Mouse (Mus musculus) neural tube, embryonic 11.5 days (tissue): ENCODE data around the gene Ndufaf2. TPM values are rescaled to one million over a fixed set of nuclear protein-coding genes. Genes with fewer than 3 reads are reported as not detected.

Source experiments
- ATAC-seq: fragments of 200-750 bp; cut with Nextera tagmentation; 2 replicates; pipeline ENCODE4 v1.8.0; 2017; ENCODE audit warnings: moderate number of reproducible peaks, mild to moderate bottlenecking, moderate TSS enrichment, moderate library complexity; ENCODE audit not compliant: insufficient read depth, low FRiP score, low TSS enrichment
- DNase-seq: peaks from one replicate; pipeline ENCODE4 v3.0.0-alpha.2; 2015; ENCODE audit warnings: low spot score
- H3K27ac ChIP-seq: fragments of 300-500 bp; sonication (generic); 2 replicates; pipeline ENCODE4 v1.5.1; 2014; ENCODE audit warnings: low read depth, mild to moderate bottlenecking, low read length
- H3K27me3 ChIP-seq: fragments of 300-500 bp; sonication (generic); 2 replicates; pipeline ENCODE4 v1.6.1; 2014; ENCODE audit warnings: mild to moderate bottlenecking, low read length, mixed read lengths; ENCODE audit not compliant: control insufficient read depth, insufficient read depth
- H3K36me3 ChIP-seq: fragments of 300-500 bp; sonication (generic); 2 replicates; pipeline ENCODE4 v1.6.1; 2014; ENCODE audit warnings: mild to moderate bottlenecking, low read length, moderate library complexity, mixed read lengths; ENCODE audit not compliant: control insufficient read depth, insufficient read depth
- H3K4me1 ChIP-seq: fragments of 300-500 bp; sonication (generic); 2 replicates; pipeline ENCODE4 v1.6.1; 2014; ENCODE audit warnings: low read length, mixed read lengths; ENCODE audit not compliant: control insufficient read depth, insufficient read depth
- H3K4me2 ChIP-seq: fragments of 300-500 bp; sonication (generic); 2 replicates; pipeline ENCODE4 v1.6.1; 2014; ENCODE audit warnings: low read depth, mild to moderate bottlenecking, moderate library complexity
- H3K4me3 ChIP-seq: fragments of 300-500 bp; sonication (generic); 2 replicates; pipeline ENCODE4 v1.5.1; 2014; ENCODE audit warnings: low read depth, low read length
- H3K9ac ChIP-seq: fragments of 300-500 bp; sonication (generic); 2 replicates; pipeline ENCODE4 v1.6.1; 2014; ENCODE audit warnings: mild to moderate bottlenecking, low read length
- H3K9me3 ChIP-seq: fragments of 300-500 bp; sonication (generic); 2 replicates; pipeline ENCODE4 v1.6.1; 2016; ENCODE audit warnings: low read length; ENCODE audit not compliant: control insufficient read depth
- WGBS: fragments of 180-500 bp; shearing (Covaris S2); extraction: QIAGEN DNeasy Blood & Tissue Kit; methylation state at CpG from one replicate; pipeline ENCODE4 v1.1.7; 2014; 5-methylcytosine and 5-hydroxymethylcytosine counted together
- polyA plus RNA-seq: library from polyadenylated mRNA; unstranded; fragments of >200 nt; fragmentation: Nextera tagmentation; extraction: Ambion mirVana; gene quantifications from 2 replicates; pipeline ENCODE4 v1.2.1, GENCODE M21; 2014

The Ndufaf2 gene
- polyA plus RNA-seq, 1 experiment from 2014 or later: 84.4 TPM

GRCm38 (mm10) chr13:108064331-108064730 lies 94.1 kb downstream of the Ndufaf2 start:
- WGBS: 60% methylated on average over 6 of the region's 6 CpGs
- H3K36me3 ChIP-seq: no peaks in the 10 kb centered on the region
- H3K27ac ChIP-seq: no peak overlapping the region
- no peak overlapping the region for H3K4me3 ChIP-seq
- H3K9ac ChIP-seq: no peak overlapping the region
- no peaks in the 10 kb centered on the region for H3K9me3 ChIP-seq
- DNase-seq (peak; percentile 38), ATAC-seq (peak; percentile 89)
- no peaks in the 10 kb centered on the region for H3K27me3 ChIP-seq
- H3K4me1 ChIP-seq: no peaks in the 10 kb centered on the region
- no peak overlapping the region for H3K4me2 ChIP-seq

- H3K27ac ChIP-seq: no peak overlapping the region
- ATAC-seq (0 out of 2 replicates have a peak, but pooled peaks have one; percentile 35), DNase-seq (no peak)
- 77% methylated on average over 11 of the region's 11 CpGs for WGBS
- no peak overlapping the region for H3K4me3 ChIP-seq
- H3K9ac ChIP-seq: no peak overlapping the region
- no peaks in the 10 kb centered on the region for H3K27me3 ChIP-seq
- no peaks in the 10 kb centered on the region for H3K36me3 ChIP-seq
- no peaks in the 10 kb centered on the region for H3K4me1 ChIP-seq
- H3K4me2 ChIP-seq: no peak overlapping the region
- no peaks in the 10 kb centered on the region for H3K9me3 ChIP-seq
Measured at GRCm38 (mm10) chr13:108063374-108064134, 94.9 kb downstream of the Ndufaf2 start.

DNA sequence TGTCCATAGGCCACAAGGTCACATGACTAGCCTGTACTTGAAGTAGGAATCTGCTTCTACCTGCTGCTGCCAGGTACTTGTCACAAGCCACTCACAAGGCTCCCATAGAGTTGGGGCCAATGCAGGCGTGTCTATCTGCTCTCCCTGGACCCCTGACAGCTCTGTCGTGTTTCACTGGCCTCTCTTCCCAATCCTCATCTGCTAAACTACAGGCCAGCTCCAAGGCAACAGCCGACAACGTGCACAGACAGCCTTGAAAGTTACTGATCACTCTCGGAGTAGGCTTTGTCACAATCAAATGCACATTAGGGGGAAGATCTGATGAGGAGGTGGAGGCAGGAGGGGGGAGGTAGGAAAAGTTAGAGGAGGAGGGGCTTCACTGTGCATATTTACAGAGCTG lies 95.5 kb downstream of the Ndufaf2 start:
- no peak overlapping the region for H3K9ac ChIP-seq
- DNase-seq (no peak), ATAC-seq (no peak)

GRCm38 (mm10) chr13:108060936-108061578 lies 97.4 kb downstream of the Ndufaf2 start:
- WGBS: 66% methylated on average over 8 of the region's 8 CpGs
- Histone ChIP-seq H3K4me3 (no peak overlapping the region), H3K4me2 (no peak overlapping the region), H3K36me3 (no peaks in the 10 kb centered on the region), H3K9ac (no peak overlapping the region), H3K4me1 (no peaks in the 10 kb centered on the region), H3K9me3 (no peaks in the 10 kb centered on the region), H3K27ac (no peak overlapping the region), H3K27me3 (no peaks in the 10 kb centered on the region)
- ATAC-seq: no peak
- DNase-seq: no peak

More for the DNA sequence above, 95.5 kb downstream of the Ndufaf2 start:
- no peaks in the 10 kb centered on the region for H3K4me1 ChIP-seq
- no peaks in the 10 kb centered on the region for H3K36me3 ChIP-seq
- no peak overlapping the region for H3K27ac ChIP-seq
- no peaks in the 10 kb centered on the region for H3K9me3 ChIP-seq
- WGBS: 77% methylated on average over 5 of the region's 5 CpGs
- no peaks in the 10 kb centered on the region for H3K27me3 ChIP-seq
- H3K4me2 ChIP-seq: no peak overlapping the region
- no peak overlapping the region for H3K4me3 ChIP-seq

DNA sequence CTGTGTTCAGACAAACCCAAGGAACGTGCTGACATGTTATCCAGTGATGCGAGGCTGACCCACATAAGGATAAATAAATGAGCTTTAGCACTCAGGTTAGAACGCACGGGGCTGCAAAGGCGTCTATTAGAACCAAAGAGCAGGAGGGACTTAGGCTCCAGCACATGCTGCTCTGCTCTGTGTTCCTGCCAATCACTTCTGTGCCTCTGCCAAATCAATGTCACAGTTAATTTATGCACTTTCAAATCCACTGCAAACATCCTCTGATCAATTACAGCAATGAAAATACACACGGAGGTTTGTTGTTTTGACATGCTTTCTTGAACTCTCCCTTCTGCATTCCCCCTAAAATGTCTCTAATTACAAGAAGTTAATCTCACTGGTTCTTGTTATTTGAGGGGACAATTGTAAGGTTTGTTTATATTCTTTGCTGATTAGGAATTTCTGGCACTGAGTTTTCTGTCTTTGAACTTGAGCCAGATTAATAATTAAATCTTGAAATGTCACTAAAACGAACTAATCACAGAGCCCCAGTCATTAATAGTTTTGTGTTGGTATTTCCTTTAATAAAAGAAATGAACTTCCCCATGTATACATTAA lies 98.0 kb downstream of the Ndufaf2 start:
- no peaks in the 10 kb centered on the region for H3K4me1 ChIP-seq
- no peaks in the 10 kb centered on the region for H3K36me3 ChIP-seq
- no peaks in the 10 kb centered on the region for H3K27me3 ChIP-seq
- H3K4me2 ChIP-seq: no peak overlapping the region
- WGBS: 80% methylated on average over 7 of the region's 7 CpGs
- H3K4me3 ChIP-seq: no peak overlapping the region
- ATAC-seq: no peak
- no peaks in the 10 kb centered on the region for H3K9me3 ChIP-seq
- no peak overlapping the region for H3K9ac ChIP-seq
- no peak overlapping the region for H3K27ac ChIP-seq
- DNase-seq: no peak

- Histone ChIP-seq H3K4me3 (no peak overlapping the region), H3K9ac (no peak overlapping the region), H3K36me3 (no peaks in the 10 kb centered on the region), H3K4me2 (no peak overlapping the region), H3K9me3 (no peaks in the 10 kb centered on the region), H3K27me3 (no peaks in the 10 kb centered on the region), H3K4me1 (no peaks in the 10 kb centered on the region), H3K27ac (no peak overlapping the region)
- no peak for DNase-seq
- ATAC-seq: no peak
- WGBS: 90% methylated on average over 2 of the region's 3 CpGs
Measured at GRCm38 (mm10) chr13:108056896-108057295, 101.5 kb downstream of the Ndufaf2 start.

DNA sequence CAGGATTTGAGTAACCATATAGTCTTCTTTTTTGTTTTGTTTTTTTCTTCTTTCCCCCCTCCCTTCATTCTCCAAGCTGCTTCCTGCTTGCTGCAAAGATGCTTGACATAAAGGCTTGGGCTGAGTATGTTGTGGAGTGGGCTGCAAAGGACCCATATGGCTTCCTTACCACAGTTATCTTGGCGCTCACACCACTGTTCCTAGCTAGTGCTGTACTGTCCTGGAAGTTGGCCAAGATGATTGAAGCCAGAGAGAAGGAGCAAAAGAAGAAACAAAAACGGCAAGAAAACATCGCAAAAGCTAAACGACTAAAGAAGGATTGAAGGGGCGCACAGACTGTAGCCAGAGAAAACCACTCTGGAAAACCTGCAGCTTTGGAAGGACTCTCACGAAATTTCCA lies 111.1 kb downstream of the Ndufaf2 start:
- WGBS: 93% methylated on average over 6 of the region's 6 CpGs
- H3K9me3 ChIP-seq: no peaks in the 10 kb centered on the region
- no peak overlapping the region for H3K4me2 ChIP-seq
- ATAC-seq: no peak
- DNase-seq: no peak
- H3K36me3 ChIP-seq: no peaks in the 10 kb centered on the region
- H3K27ac ChIP-seq: no peak overlapping the region
- H3K9ac ChIP-seq: no peak overlapping the region
- H3K4me3 ChIP-seq: no peak overlapping the region
- H3K4me1 ChIP-seq: peaks cover 12% of the 10 kb centered on the region
- no peaks in the 10 kb centered on the region for H3K27me3 ChIP-seq

GRCm38 (mm10) chr13:108046891-108047290 lies 111.5 kb downstream of the Ndufaf2 start:
- Histone ChIP-seq H3K4me1 (peaks cover 12% of the 10 kb centered on the region), H3K4me2 (no peak overlapping the region), H3K36me3 (no peaks in the 10 kb centered on the region), H3K4me3 (no peak overlapping the region), H3K27me3 (no peaks in the 10 kb centered on the region), H3K9ac (no peak overlapping the region), H3K9me3 (no peaks in the 10 kb centered on the region), H3K27ac (no peak overlapping the region)
- DNase-seq (no peak), ATAC-seq (no peak)
- WGBS: 77% methylated on average over 6 of the region's 6 CpGs
